Mouse (Mus musculus) ES-E14 (cell line): Measurements from ENCODE around the gene Cdk4. TPM values are rescaled to one million over a fixed set of nuclear protein-coding genes. Genes with fewer than 3 reads are reported as not detected.

Experiments used
- DNase-seq: peaks from one replicate; pipeline ENCODE4 v3.0.0-alpha.2; 2013; ENCODE audit warnings: low read depth, low spot score
- H3K27ac ChIP-seq: 2 replicates; pipeline ENCODE4 v1.5.1; 2012; ENCODE audit warnings: low read depth, mild to moderate bottlenecking, low read length, moderate library complexity, mixed read lengths; ENCODE audit not compliant: poor library complexity, insufficient read depth, severe bottlenecking
- H3K36me3 ChIP-seq: 2 replicates; pipeline ENCODE4 v1.6.1; 2012; ENCODE audit warnings: mild to moderate bottlenecking, low read length, moderate library complexity, mixed read lengths; ENCODE audit not compliant: control insufficient read depth, poor library complexity, insufficient read depth, severe bottlenecking
- H3K4me1 ChIP-seq, 2 experiments: fragments of 150-350 bp in 1 of 2; sonication (generic) in 1 of 2; 2 replicates each; pipeline ENCODE4 v1.6.1; 2012; ENCODE audit warnings: low read length in 2 of 2, mild to moderate bottlenecking in 1 of 2, mixed read lengths in 1 of 2; ENCODE audit not compliant: control insufficient read depth in 2 of 2, insufficient read depth in 2 of 2, poor library complexity in 1 of 2
- H3K4me3 ChIP-seq, 2 experiments: fragments of 150-350 bp in 1 of 2; sonication (generic) in 1 of 2; 2 replicates each; pipeline ENCODE4 v1.5.1; 2012; ENCODE audit warnings: low read length in 2 of 2, low read depth in 1 of 2, mild to moderate bottlenecking in 1 of 2, mixed read lengths in 1 of 2; ENCODE audit not compliant: insufficient read depth in 1 of 2, poor library complexity in 1 of 2, severe bottlenecking in 1 of 2
- H3K9ac ChIP-seq: 2 replicates; pipeline ENCODE4 v1.6.1; 2012; ENCODE audit warnings: low read depth, mild to moderate bottlenecking, low read length, mixed read lengths; ENCODE audit not compliant: poor library complexity, insufficient read depth, severe bottlenecking
- H3K9me3 ChIP-seq: fragments of 150-350 bp; sonication (generic); 2 replicates; pipeline ENCODE4 v1.6.1; 2012; ENCODE audit warnings: low read depth, mild to moderate bottlenecking, low read length; ENCODE audit not compliant: control insufficient read depth, insufficient read depth
- CHD2 ChIP-seq: IDR thresholded peaks from 2 replicates; pipeline ENCODE4 v1.6.1; 2014; ENCODE audit warnings: mild to moderate bottlenecking, low read depth, low read length, inconsistent platforms
- HCFC1 ChIP-seq: IDR thresholded peaks from 2 replicates; pipeline ENCODE4 v1.6.1; 2012; ENCODE audit warnings: low read length, inconsistent platforms, borderline replicate concordance; ENCODE audit not compliant: insufficient read depth
- MAFK ChIP-seq: IDR thresholded peaks from 2 replicates; pipeline ENCODE4 v1.6.1; 2014; ENCODE audit warnings: mild to moderate bottlenecking, low read depth, low read length, inconsistent platforms; ENCODE audit not compliant: insufficient read depth
- ZC3H11A ChIP-seq: IDR thresholded peaks from 2 replicates; pipeline ENCODE4 v1.6.1; 2012; ENCODE audit warnings: low read depth, mild to moderate bottlenecking, inconsistent platforms, low read length, borderline replicate concordance
- ZNF384 ChIP-seq: IDR thresholded peaks from 2 replicates; pipeline ENCODE4 v1.6.1; 2012; ENCODE audit warnings: low read depth, low read length, inconsistent platforms
- in situ Hi-C, 2 experiments: fragments of 600-800 bp; cut with MboI; formaldehyde crosslinking; loops; one replicate each; pipeline ENCODE4 v1.15.1; 2025; ENCODE audit warnings: low sequenced_read_pairs in 2 of 2, inconsistent platforms in 1 of 2; ENCODE audit not compliant: unreplicated experiment in 2 of 2
- total RNA-seq: library from RNA; depleted of rRNA; stranded (reverse); fragments of 300-350 nt; gene quantifications from 2 replicates; pipeline ENCODE4 v1.2.3, GENCODE M21; 2012

Gene Cdk4
- total RNA-seq, 1 experiment, result 522 TPM

DNA sequence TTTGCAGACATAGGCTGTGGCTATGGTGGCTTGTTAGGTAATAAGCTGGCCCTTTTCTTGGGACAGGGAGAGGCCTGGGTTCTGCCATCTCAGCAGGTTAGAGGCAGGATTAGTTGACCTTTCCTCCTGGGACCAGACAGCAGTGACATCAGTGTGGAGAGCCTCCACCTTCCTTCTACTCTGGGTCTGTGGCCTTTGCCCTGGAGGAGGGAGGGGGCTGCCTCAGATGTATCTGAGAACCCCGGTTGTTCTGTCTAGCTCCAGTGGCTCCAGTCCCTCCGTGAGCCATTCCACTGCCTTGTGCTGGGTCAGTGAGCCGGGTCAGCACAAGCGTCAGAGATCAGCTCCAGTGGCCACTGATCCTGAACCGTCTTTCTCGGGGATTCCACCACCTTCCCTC lies 20.1 kb upstream of the Cdk4 start:
- Histone ChIP-seq H3K9ac (no peak overlapping the region), H3K4me3 (no peak overlapping the region), H3K36me3 (peaks cover 19% of the 10 kb centered on the region), H3K4me1 (peaks cover 0 to 13% of the 10 kb centered on the region in 2 experiments), H3K27ac (no peak overlapping the region), H3K9me3 (no peaks in the 10 kb centered on the region)
- TF ChIP-seq ZNF384 (no peak), HCFC1 (no peak), ZC3H11A (no peak), MAFK (no peak), CHD2 (no peak)
- in situ Hi-C loops, result no loop called here
- DNase-seq, result no peak

DNA sequence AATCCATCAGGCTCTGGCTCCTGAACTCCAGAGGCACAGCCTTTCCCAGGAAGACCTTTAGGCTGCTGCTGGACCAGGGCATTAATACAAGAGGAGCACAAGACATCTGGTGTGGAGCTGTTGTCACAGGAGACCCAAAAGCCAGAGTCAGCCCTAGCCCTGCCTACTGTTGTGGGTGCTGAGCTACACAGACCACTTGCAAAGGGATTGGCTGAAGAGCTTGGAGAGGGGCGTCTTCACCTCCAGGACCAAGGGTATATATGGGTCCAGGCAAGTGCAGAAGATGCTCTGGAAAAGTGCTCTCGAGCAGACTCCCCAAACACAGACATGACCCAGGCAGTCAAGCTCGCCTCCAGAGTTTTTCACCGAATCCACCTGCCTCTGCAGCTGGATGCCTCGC lies 15.4 kb upstream of the Cdk4 start, which contains the start of gene Cyp27b1:
Gene Cyp27b1, plus strand, starts transcription at position 297 of the 400 bp plus-strand sequence.
- Histone ChIP-seq H3K9ac (peak within 1 kb of the TSS; percentile 15; the same call in 1 of the 2 replicates), H3K9me3 (no peaks in the 10 kb centered on the region), H3K4me1 (peaks cover 0 to 6% of the 10 kb centered on the region in 2 experiments; a peak in 2 of 4 replicates), H3K4me3 (peak within 1 kb of the TSS; percentile 56 to 60), H3K27ac (no peak within 1 kb of the TSS), H3K36me3 (peaks cover 19% of the 10 kb centered on the region)
- in situ Hi-C loops, result no loop called here
- DNase-seq, result no peak
- TF ChIP-seq HCFC1, result no peak
- TF ChIP-seq MAFK, result no peak
- no peak for TF ChIP-seq ZC3H11A
- no peak for TF ChIP-seq CHD2
- TF ChIP-seq ZNF384, result no peak

DNA sequence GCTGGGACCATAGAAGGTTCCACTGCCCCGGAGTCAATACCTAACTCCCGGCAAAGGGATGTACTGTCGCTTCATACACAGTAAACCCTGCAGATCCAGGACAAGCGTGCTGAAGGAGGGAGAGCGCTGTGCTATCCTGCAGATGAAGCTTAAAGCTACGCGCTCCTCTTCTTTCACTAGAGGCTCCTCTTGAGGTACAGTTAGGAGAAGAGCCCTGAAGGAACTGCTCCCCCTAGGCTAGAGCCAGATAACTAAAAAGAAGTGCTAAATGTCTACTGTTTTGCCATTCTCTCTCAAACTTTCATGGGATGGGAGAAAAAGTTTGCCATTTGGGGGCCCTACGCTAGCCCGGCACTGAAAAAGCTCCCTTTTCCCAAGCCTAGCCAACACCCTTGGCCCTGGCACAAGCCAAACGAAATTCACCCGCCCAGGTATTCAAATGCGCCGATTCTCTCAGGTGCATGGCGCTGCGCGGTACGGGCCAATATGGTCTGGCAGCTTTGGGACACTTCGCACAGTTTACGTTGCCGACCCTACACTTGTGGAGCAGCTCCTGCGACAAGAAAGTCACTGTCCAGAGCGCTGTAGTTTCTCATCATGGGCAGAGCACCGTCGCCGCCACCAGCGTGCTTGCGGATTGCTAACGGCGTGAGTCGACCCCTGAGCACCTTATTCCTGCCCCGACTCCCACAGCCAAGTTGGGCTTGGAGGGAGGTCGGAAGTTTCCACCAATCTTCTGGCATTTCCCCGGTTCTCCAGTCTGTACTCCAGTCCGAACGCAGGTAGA lies 14.5 kb upstream of the Cdk4 start:
- H3K4me1 ChIP-seq, result peaks cover 0 to 6% of the 10 kb centered on the region in 2 experiments; a peak in 1 of 4 replicates
- TF ChIP-seq HCFC1, result no peak
- no peak for TF ChIP-seq ZC3H11A
- TF ChIP-seq MAFK, result no peak
- TF ChIP-seq ZNF384, result no peak
- in situ Hi-C loops, result no loop called here
- peak overlapping the region; percentile 15; the same call in 1 of the 2 replicates for H3K9ac ChIP-seq
- peaks cover 13% of the 10 kb centered on the region for H3K36me3 ChIP-seq
- no peak for DNase-seq
- peak overlapping the region; percentile 56 to 60 for H3K4me3 ChIP-seq
- no peak overlapping the region for H3K27ac ChIP-seq
- no peaks in the 10 kb centered on the region for H3K9me3 ChIP-seq

DNA sequence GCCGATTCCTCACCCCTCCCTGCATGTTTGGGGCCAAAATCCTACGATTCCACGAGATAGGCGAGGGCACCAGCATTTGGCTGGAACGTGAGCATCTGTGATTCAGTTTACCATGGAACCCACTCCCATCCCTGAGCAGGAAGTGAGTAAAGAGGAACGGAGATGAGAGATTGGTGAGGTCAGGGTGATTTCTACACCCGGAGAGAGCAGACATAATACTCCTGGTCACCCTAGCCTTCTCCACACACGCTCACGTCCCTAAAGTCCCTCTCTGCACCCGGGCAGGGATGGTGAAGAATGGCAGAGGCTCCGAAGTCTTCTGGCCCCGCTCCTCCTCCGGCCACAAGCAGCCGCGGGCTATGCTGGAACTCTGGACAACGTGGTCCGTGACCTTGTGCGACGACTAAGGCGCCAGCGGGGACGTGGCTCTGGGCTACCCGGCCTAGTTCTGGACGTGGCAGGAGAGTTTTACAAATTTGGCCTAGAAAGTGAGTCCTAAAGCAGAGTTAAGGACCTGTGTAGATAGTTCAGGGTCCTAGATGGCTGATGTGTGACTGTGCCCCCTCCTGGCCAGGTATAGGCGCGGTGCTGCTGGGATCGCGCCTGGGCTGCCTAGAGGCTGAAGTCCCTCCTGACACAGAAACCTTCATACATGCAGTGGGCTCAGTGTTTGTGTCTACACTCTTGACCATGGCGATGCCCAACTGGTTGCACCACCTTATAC lies 13.8 kb upstream of the Cdk4 start:
- TF ChIP-seq CHD2 (no peak), ZC3H11A (no peak), HCFC1 (no peak), MAFK (no peak), ZNF384 (no peak)
- in situ Hi-C loops, result no loop called here
- H3K27ac ChIP-seq, result no peak overlapping the region
- no peaks in the 10 kb centered on the region for H3K9me3 ChIP-seq
- peak overlapping the region; percentile 56 to 60 for H3K4me3 ChIP-seq
- H3K9ac ChIP-seq, result peak overlapping the region; percentile 29; the same call in 1 of the 2 replicates
- H3K36me3 ChIP-seq, result peaks cover 10% of the 10 kb centered on the region
- no peak for DNase-seq
- peaks cover 0 to 7% of the 10 kb centered on the region in 2 experiments; a peak in 1 of 4 replicates for H3K4me1 ChIP-seq
